Mouse (Mus musculus): ENCODE measurements around the gene Pex6. TPM values are rescaled to one million over a fixed set of nuclear protein-coding genes. Genes with fewer than 3 reads are reported as not detected.

The Pex6 gene
- polyA plus RNA-seq, 1 experiment = 1.5 TPM

DNA sequence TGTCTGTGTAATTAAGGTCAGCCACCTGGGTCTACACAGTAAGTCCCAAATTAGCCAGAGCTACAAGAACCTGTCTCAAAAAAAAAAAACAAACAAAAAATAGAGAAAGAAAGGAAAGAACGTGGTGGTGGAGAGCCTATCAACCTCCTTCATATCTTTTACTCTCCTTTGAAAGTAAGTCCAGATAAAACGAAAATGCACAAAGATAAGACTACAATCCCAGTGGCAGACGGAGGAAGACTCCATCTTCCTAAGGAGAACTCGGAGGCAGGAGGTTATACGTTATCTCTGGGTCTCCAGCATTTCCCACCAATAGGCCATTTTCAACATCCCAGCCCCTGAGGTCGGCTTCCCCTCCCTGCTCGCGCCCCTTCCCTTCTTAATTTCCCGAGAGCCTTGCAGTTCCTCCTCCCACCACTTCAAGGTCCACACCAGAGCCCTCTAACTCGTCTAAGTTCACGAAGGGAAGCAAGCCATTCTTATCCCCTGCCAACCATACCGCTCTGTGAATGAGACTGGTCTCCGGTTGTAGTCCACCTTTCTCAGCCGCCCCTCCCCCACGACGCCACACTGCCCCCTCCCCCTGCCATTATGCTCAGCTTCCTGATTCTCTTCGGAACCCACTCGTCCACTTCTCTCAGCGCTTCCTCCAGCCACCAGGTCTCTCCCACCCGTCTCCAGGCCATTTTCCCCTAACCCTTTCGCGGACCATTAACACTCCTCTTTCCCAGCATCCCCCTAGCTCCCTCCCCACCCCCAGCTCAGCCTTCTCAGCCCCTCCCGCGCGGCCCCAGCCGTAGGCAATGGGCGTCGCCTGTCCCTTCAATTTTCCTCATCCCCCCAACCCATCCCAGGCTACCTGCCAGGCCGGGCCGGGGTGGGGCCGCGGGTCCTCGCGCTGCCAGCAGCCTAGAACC, 31.2 kb upstream of the Pex6 start:
- Histone ChIP-seq H3K36me3 (ENCODE audit: control insufficient read depth) (peaks cover 66% of the 10 kb centered on the region), H3K4me1 (ENCODE audit: control insufficient read depth) (peaks cover 50% of the 10 kb centered on the region), H3K9me3 (ENCODE audit: control insufficient read depth, low read length) (no peaks in the 10 kb centered on the region), H3K4me3 (replicated peaks) (peak overlapping the region; percentile 94), H3K27me3 (ENCODE audit: control insufficient read depth) (no peaks in the 10 kb centered on the region)
- TF ChIP-seq TAL1 (IDR thresholded peaks at IDR 0.05; ENCODE audit: low read length) = no peak
- TF ChIP-seq GATA1 (IDR thresholded peaks at IDR 0.05; ENCODE audit: low read length) = peak; percentile 45; the same call in 1 of the 2 replicates

GRCm38 (mm10) chr17:46680760-46681373, 30.4 kb upstream of the Pex6 start, which contains the start of gene Klhdc3:
TSS of gene Klhdc3 (minus strand) at chr17:46680914.
- no peaks in the 10 kb centered on the region for H3K9me3 ChIP-seq (ENCODE audit: control insufficient read depth, low read length)
- no peak for TF ChIP-seq GATA1 (IDR thresholded peaks at IDR 0.05; ENCODE audit: low read length)
- TF ChIP-seq TAL1 (IDR thresholded peaks at IDR 0.05; ENCODE audit: low read length) = no peak
- peak within 1 kb of the TSS; percentile 94 for H3K4me3 ChIP-seq (replicated peaks)
- H3K27me3 ChIP-seq (ENCODE audit: control insufficient read depth) = no peaks in the 10 kb centered on the region
- peaks cover 47% of the 10 kb centered on the region for H3K4me1 ChIP-seq (ENCODE audit: control insufficient read depth)
- peaks cover 66% of the 10 kb centered on the region for H3K36me3 ChIP-seq (ENCODE audit: control insufficient read depth)

DNA sequence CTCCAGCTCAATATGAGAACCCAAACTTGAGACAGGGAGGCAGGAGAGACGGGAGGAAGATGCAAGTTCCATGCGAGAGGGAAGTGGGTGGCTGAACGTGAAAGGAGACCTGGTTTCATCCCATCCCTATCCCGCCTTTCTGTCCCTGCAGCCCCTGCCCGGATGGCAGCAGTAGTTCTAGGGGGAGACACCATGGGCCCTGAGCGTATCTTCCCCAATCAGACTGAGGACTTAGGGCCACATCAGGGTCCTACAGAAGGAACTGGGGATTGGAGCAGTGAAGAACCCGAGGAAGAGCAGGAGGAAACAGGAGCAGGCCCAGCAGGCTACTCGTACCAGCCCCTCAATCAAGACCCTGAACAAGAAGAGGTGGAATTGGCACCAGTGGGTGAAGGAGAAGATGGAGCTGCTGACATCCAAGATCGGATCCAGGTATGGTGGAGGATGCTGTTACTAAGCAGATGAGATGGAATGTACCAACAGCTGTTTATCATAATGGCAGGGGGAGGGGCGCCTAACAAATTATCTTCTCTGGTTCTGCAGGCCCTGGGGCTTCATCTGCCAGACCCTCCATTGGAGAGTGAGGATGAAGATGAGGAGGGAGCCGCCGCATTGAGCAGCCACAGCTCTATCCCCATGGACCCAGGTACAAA, 29.7 kb upstream of the Pex6 start:
- Histone ChIP-seq H3K4me3 (replicated peaks) (peak overlapping the region; percentile 94), H3K27me3 (ENCODE audit: control insufficient read depth) (no peaks in the 10 kb centered on the region), H3K36me3 (ENCODE audit: control insufficient read depth) (peaks cover 66% of the 10 kb centered on the region), H3K4me1 (ENCODE audit: control insufficient read depth) (peaks cover 47% of the 10 kb centered on the region), H3K9me3 (ENCODE audit: control insufficient read depth, low read length) (no peaks in the 10 kb centered on the region)
- TF ChIP-seq TAL1 (IDR thresholded peaks at IDR 0.05; ENCODE audit: low read length) (no peak), GATA1 (IDR thresholded peaks at IDR 0.05; ENCODE audit: low read length) (no peak)

GRCm38 (mm10) chr17:46682654-46683389, 28.4 kb upstream of the Pex6 start:
- TF ChIP-seq GATA1 (IDR thresholded peaks at IDR 0.05; ENCODE audit: low read length) (no peak), TAL1 (IDR thresholded peaks at IDR 0.05; ENCODE audit: low read length) (no peak)
- H3K4me3 ChIP-seq (replicated peaks) = no peak overlapping the region
- peaks cover 66% of the 10 kb centered on the region for H3K36me3 ChIP-seq (ENCODE audit: control insufficient read depth)
- no peaks in the 10 kb centered on the region for H3K27me3 ChIP-seq (ENCODE audit: control insufficient read depth)
- H3K9me3 ChIP-seq (ENCODE audit: control insufficient read depth, low read length) = no peaks in the 10 kb centered on the region
- H3K4me1 ChIP-seq (ENCODE audit: control insufficient read depth) = peaks cover 42% of the 10 kb centered on the region

GRCm38 (mm10) chr17:46685913-46686312, 25.4 kb upstream of the Pex6 start:
- TF ChIP-seq TAL1 (IDR thresholded peaks at IDR 0.05; ENCODE audit: low read length) (no peak), GATA1 (IDR thresholded peaks at IDR 0.05; ENCODE audit: low read length) (no peak)
- peaks cover 64% of the 10 kb centered on the region for H3K36me3 ChIP-seq (ENCODE audit: control insufficient read depth)
- no peak overlapping the region for H3K4me3 ChIP-seq (replicated peaks)
- H3K4me1 ChIP-seq (ENCODE audit: control insufficient read depth) = peaks cover 22% of the 10 kb centered on the region
- no peaks in the 10 kb centered on the region for H3K27me3 ChIP-seq (ENCODE audit: control insufficient read depth)
- H3K9me3 ChIP-seq (ENCODE audit: control insufficient read depth, low read length) = no peaks in the 10 kb centered on the region

GRCm38 (mm10) chr17:46690665-46691064, 20.6 kb upstream of the Pex6 start:
- Histone ChIP-seq H3K27me3 (ENCODE audit: control insufficient read depth) (no peaks in the 10 kb centered on the region), H3K36me3 (ENCODE audit: control insufficient read depth) (peaks cover 44% of the 10 kb centered on the region), H3K4me3 (replicated peaks) (no peak overlapping the region), H3K4me1 (ENCODE audit: control insufficient read depth) (peaks cover 16% of the 10 kb centered on the region), H3K9me3 (ENCODE audit: control insufficient read depth, low read length) (no peaks in the 10 kb centered on the region)
- no peak for TF ChIP-seq TAL1 (IDR thresholded peaks at IDR 0.05; ENCODE audit: low read length)
- no peak for TF ChIP-seq GATA1 (IDR thresholded peaks at IDR 0.05; ENCODE audit: low read length)

GRCm38 (mm10) chr17:46691390-46691789, 19.9 kb upstream of the Pex6 start:
- no peaks in the 10 kb centered on the region for H3K27me3 ChIP-seq (ENCODE audit: control insufficient read depth)
- H3K4me1 ChIP-seq (ENCODE audit: control insufficient read depth) = peaks cover 16% of the 10 kb centered on the region
- no peak overlapping the region for H3K4me3 ChIP-seq (replicated peaks)
- TF ChIP-seq TAL1 (IDR thresholded peaks at IDR 0.05; ENCODE audit: low read length) = no peak
- no peak for TF ChIP-seq GATA1 (IDR thresholded peaks at IDR 0.05; ENCODE audit: low read length)
- no peaks in the 10 kb centered on the region for H3K9me3 ChIP-seq (ENCODE audit: control insufficient read depth, low read length)
- peaks cover 42% of the 10 kb centered on the region for H3K36me3 ChIP-seq (ENCODE audit: control insufficient read depth)

DNA sequence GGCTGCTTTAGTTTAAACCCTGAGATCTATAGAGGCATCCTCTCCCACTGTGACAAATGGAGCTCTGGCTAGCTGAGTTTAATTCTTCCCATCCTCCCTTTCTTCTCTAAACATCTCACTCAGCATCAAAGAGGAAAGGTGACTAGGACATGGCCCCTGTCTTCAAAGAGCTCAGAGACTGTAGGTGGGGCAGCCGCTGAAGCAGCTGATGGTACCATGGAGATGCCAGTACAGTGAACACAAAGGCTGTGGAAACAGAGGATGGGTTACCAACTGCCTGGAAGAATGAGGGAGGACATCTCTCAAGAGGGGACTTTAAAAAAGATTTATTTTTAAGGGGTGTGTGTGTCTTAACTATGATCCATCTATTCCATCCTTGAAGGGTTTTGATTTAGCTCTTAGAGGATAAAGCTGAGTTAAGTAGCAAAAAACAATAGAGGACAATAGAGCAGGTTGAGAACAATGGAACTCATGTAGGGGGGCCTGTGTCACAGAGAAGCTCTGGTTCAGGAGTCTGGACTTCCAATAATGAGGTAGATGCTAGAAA, 16.7 kb upstream of the Pex6 start:
- TF ChIP-seq GATA1 (IDR thresholded peaks at IDR 0.05; ENCODE audit: low read length) (no peak), TAL1 (IDR thresholded peaks at IDR 0.05; ENCODE audit: low read length) (no peak)
- H3K4me3 ChIP-seq (replicated peaks) = no peak overlapping the region
- H3K36me3 ChIP-seq (ENCODE audit: control insufficient read depth) = peaks cover 41% of the 10 kb centered on the region
- H3K4me1 ChIP-seq (ENCODE audit: control insufficient read depth) = peaks cover 26% of the 10 kb centered on the region
- no peaks in the 10 kb centered on the region for H3K9me3 ChIP-seq (ENCODE audit: control insufficient read depth, low read length)
- H3K27me3 ChIP-seq (ENCODE audit: control insufficient read depth) = no peaks in the 10 kb centered on the region

Data from erythroblast, embryonic 14.5 days (primary cell).